Mouse (Mus musculus) kidney, adult 2 months (tissue): ENCODE measurements around the gene Zfyve21.
A peak's percentile ranks its signal among the peaks of the same experiment; 100 is the strongest.

Source experiments
- CTCF ChIP-seq: fragments of 200-500 bp; conservative IDR thresholded peaks from 2 replicates; pipeline ENCODE4 v1.5.1; 2011; ENCODE audit warnings: low read depth, mild to moderate bottlenecking, control low read depth, low read length, moderate library complexity, mixed read lengths; ENCODE audit not compliant: insufficient read depth, insufficient read length
- POLR2A ChIP-seq: fragments of 200-500 bp; IDR thresholded peaks from one replicate; pipeline ENCODE4 v1.6.1; 2011; ENCODE audit warnings: low read depth, low read length, control low read depth

DNA sequence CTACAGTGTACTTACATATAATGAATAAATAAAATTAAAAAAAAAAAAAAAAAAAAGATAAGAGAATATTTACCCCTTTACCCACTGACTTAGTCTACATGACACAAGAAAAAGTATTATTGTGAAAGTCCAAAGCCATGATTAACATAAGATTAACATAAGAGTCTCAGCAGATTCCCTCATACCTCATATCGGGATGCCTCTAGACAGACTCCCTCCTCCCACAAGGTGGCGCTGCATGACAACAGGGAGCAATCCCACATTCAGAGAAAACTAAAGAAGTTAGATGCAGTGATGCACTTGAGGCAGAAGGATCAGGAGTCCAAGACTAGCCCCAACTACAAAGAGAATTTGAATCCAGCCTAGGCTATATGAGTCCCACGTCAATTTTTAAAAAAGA, 64.2 kb downstream of the Zfyve21 start:
- TF ChIP-seq CTCF (peak; percentile 99), POLR2A (no peak)
